In genomic region chr6:134155900-134156623, GRCm38 (mm10) we compare ENCODE assay signal across 14 mouse cellular contexts.
A peak's percentile ranks its signal among the peaks of the same experiment; 100 is the strongest.
DNase-seq lines count a peak whose midpoint lies in the region; ATAC-seq lines count a peak whose summit lies in the region.
"Had no signal": no experiment of that assay in that cellular context is flagged by ENCODE, and none has a peak within 500 bp of the region (broad histone marks: within the 10 kb centered on the region; RNA-seq: fewer than 3 reads in every experiment).

No protein-coding gene starts in this region.

- no peaks in the 10 kb centered on the region for H3K27me3 ChIP-seq in neural tube, embryonic 11.5 days (ENCODE audit: control insufficient read depth, insufficient read depth, low read length)
- no peaks in the 10 kb centered on the region for H3K27me3 ChIP-seq in neural tube, embryonic 15.5 days (replicated peaks)
- H3K27me3 ChIP-seq: lung, embryonic 15.5 days had no signal

- 28% methylated on average over 8 of the region's 8 CpGs for WGBS in neural tube, embryonic 11.5 days
- WGBS in neural tube, embryonic 15.5 days, result 26% methylated on average over 8 of the region's 8 CpGs

- H3K27ac ChIP-seq in neural tube, embryonic 11.5 days (ENCODE audit: low read depth, low read length), result no peak overlapping the region
- peak overlapping the region; percentile 28 for H3K27ac ChIP-seq in neural tube, embryonic 15.5 days (replicated peaks)
- H3K27ac ChIP-seq: heart, adult 2 months; lung, embryonic 15.5 days had no signal

- H3K9me3 ChIP-seq in neural tube, embryonic 11.5 days (ENCODE audit: control insufficient read depth, low read length), result no peaks in the 10 kb centered on the region
- H3K9me3 ChIP-seq in neural tube, embryonic 15.5 days (replicated peaks), result no peaks in the 10 kb centered on the region
- H3K9me3 ChIP-seq: lung, embryonic 15.5 days had no signal

- no peaks in the 10 kb centered on the region for H3K36me3 ChIP-seq in neural tube, embryonic 11.5 days (ENCODE audit: control insufficient read depth, insufficient read depth, low read length)
- no peaks in the 10 kb centered on the region for H3K36me3 ChIP-seq in neural tube, embryonic 15.5 days
- H3K36me3 ChIP-seq: lung, embryonic 15.5 days had no signal

- no peak overlapping the region for H3K9ac ChIP-seq in neural tube, embryonic 11.5 days (ENCODE audit: low read length)
- H3K9ac ChIP-seq in neural tube, embryonic 15.5 days (replicated peaks), result no peak overlapping the region
- H3K9ac ChIP-seq: lung, embryonic 15.5 days had no signal

- no peak overlapping the region for H3K4me3 ChIP-seq in neural tube, embryonic 11.5 days (ENCODE audit: low read depth, low read length)
- no peak overlapping the region for H3K4me3 ChIP-seq in neural tube, embryonic 15.5 days (replicated peaks)
- H3K4me3 ChIP-seq: heart, adult 2 months; lung, embryonic 15.5 days had no signal

- intact Hi-C loops in heart, postnatal 36 days (cut with DNase I), result loop anchor here (5.0 kb wide), 1 partner anchor 211 kb away; no protein-coding TSS in a partner anchor

- peak; percentile 83 for DNase-seq in heart, adult 11 months
- no peak for DNase-seq in heart, postnatal 36 days
- DNase-seq in neural tube, embryonic 11.5 days (ENCODE audit: low spot score), result no peak
- DNase-seq in neural tube, embryonic 10.5 days (ENCODE audit: extremely low spot score, low spot score), result no peak
- DNase-seq in testis, postnatal 10 days (ENCODE audit: low spot score), result no peak
- no peak for DNase-seq in lung, postnatal 4 days
- DNase-seq: adrenal gland, postnatal 36 days; cerebellum, adult 9-10 months; heart, adult 2 months; kidney, adult 8-10 months; spleen, adult 18-20 months had no signal

- H3K4me1 ChIP-seq in neural tube, embryonic 11.5 days (ENCODE audit: control insufficient read depth, insufficient read depth, low read length), result peaks cover 19% of the 10 kb centered on the region
- H3K4me1 ChIP-seq in neural tube, embryonic 15.5 days, result peaks cover 44% of the 10 kb centered on the region

- 0 out of 2 replicates have a peak, but pooled peaks have one; percentile 31 for ATAC-seq in neural tube, embryonic 11.5 days (ENCODE audit: insufficient read depth, low FRiP score, low TSS enrichment)
- peak; percentile 60 for ATAC-seq in granulocyte monocyte progenitor cell, adult 5-6 weeks (replicated peaks; ENCODE audit: poor library complexity, severe bottlenecking)
- peak; percentile 37 for ATAC-seq in neural tube, embryonic 15.5 days (ENCODE audit: low FRiP score)

- no peak overlapping the region for H3K4me2 ChIP-seq in neural tube, embryonic 11.5 days (ENCODE audit: low read depth)
- H3K4me2 ChIP-seq in neural tube, embryonic 15.5 days, result no peak overlapping the region
- H3K4me2 ChIP-seq: lung, embryonic 15.5 days had no signal
